Mouse (Mus musculus) CH12.LX (cell line): ENCODE data around the gene Pls1. TPM values are rescaled to one million over a fixed set of nuclear protein-coding genes. Genes with fewer than 3 reads are reported as not detected.
A peak's percentile ranks its signal among the peaks of the same experiment; 100 is the strongest.

Experiments
- DNase-seq: peaks from one replicate; pipeline ENCODE4 v3.0.0-alpha.2; 2013; ENCODE audit errors: extremely low read depth
- H3K27ac ChIP-seq: 2 replicates; pipeline ENCODE4 v1.5.1; 2012; ENCODE audit warnings: low read depth, mild to moderate bottlenecking, control low read depth, moderate library complexity; ENCODE audit not compliant: insufficient read depth
- H3K27me3 ChIP-seq: replicated peaks from 2 replicates; pipeline ENCODE3; 2012; ENCODE audit warnings: inconsistent platforms
- H3K36me3 ChIP-seq, 2 experiments: replicated peaks in 1 of 2; 2 replicates each; pipeline versions ENCODE3 to v1.6.1; 2012; ENCODE audit warnings: inconsistent platforms in 1 of 2, low read length in 1 of 2, mild to moderate bottlenecking in 1 of 2, mixed read lengths in 1 of 2, moderate library complexity in 1 of 2; ENCODE audit not compliant: control insufficient read depth in 1 of 2, insufficient read depth in 1 of 2
- H3K4me1 ChIP-seq, 2 experiments: 2 replicates each; pipeline ENCODE4 v1.6.1; 2012; ENCODE audit warnings: inconsistent platforms in 1 of 2, moderate library complexity in 1 of 2; ENCODE audit not compliant: insufficient read depth in 2 of 2, control insufficient read depth in 1 of 2
- H3K4me2 ChIP-seq: 2 replicates; pipeline ENCODE4 v1.6.1; 2012; ENCODE audit warnings: low read depth, mild to moderate bottlenecking, control low read depth; ENCODE audit not compliant: poor library complexity, insufficient read depth, severe bottlenecking
- H3K4me3 ChIP-seq, 3 experiments: fragments of 150-350 bp in 1 of 3; sonication (generic) in 1 of 3; replicated peaks in 1 of 3; 2 replicates each; pipeline versions ENCODE3 to v1.5.1; 2011 to 2012; ENCODE audit warnings: low read depth in 2 of 3, low read length in 2 of 3, mild to moderate bottlenecking in 2 of 3, moderate library complexity in 2 of 3, control low read depth in 1 of 3, improper control_type of control experiment in 1 of 3, inconsistent platforms in 1 of 3, mixed read lengths in 1 of 3; ENCODE audit not compliant: poor library complexity in 1 of 3
- H3K79me2 ChIP-seq: replicated peaks from 2 replicates; pipeline ENCODE4 v1.6.1; 2012; ENCODE audit warnings: mild to moderate bottlenecking, moderate library complexity; ENCODE audit not compliant: control insufficient read depth, poor library complexity, insufficient read depth, severe bottlenecking; ENCODE audit errors: extremely low read depth
- H3K9ac ChIP-seq: 2 replicates; pipeline ENCODE4 v1.6.1; 2012; ENCODE audit warnings: low read depth, mild to moderate bottlenecking, control low read depth, moderate library complexity; ENCODE audit not compliant: insufficient read depth
- H3K9me3 ChIP-seq: replicated peaks from 2 replicates; pipeline ENCODE3; 2012; ENCODE audit warnings: low read length, inconsistent platforms, mixed read lengths
- BHLHE40 ChIP-seq: IDR thresholded peaks from 2 replicates; pipeline ENCODE4 v1.6.1; 2011; ENCODE audit warnings: mild to moderate bottlenecking, low read depth, low read length, improper control_type of control experiment
- CHD1 ChIP-seq: IDR thresholded peaks from 2 replicates; pipeline ENCODE4 v1.6.1; 2012; ENCODE audit warnings: low read depth, low read length, improper control_type of control experiment, inconsistent platforms
- CTCF ChIP-seq, 2 experiments: IDR thresholded peaks in 1 of 2; conservative IDR thresholded peaks in 1 of 2; 2 replicates each; pipeline ENCODE4 v1.5.1; 2011 to 2012; ENCODE audit warnings: low read depth in 2 of 2, low read length in 2 of 2, improper control_type of control experiment in 1 of 2, inconsistent platforms in 1 of 2, mild to moderate bottlenecking in 1 of 2, moderate library complexity in 1 of 2
- ELF1 ChIP-seq: IDR thresholded peaks from 2 replicates; pipeline ENCODE4 v1.6.1; 2014; ENCODE audit warnings: low read depth, mild to moderate bottlenecking, inconsistent platforms, low read length, improper control_type of control experiment
- ETS1 ChIP-seq: conservative IDR thresholded peaks from 2 replicates; pipeline ENCODE4 v1.6.1; 2012; ENCODE audit warnings: low read depth, mild to moderate bottlenecking, inconsistent platforms, low read length, improper control_type of control experiment, moderate library complexity
- JUN ChIP-seq: IDR thresholded peaks from 2 replicates; pipeline ENCODE4 v1.6.1; 2011; ENCODE audit warnings: low read depth, mild to moderate bottlenecking, low read length, improper control_type of control experiment, moderate library complexity; ENCODE audit not compliant: insufficient read depth
- MAFK ChIP-seq: IDR thresholded peaks from 2 replicates; pipeline ENCODE4 v1.6.1; 2011; ENCODE audit warnings: low read length, improper control_type of control experiment; ENCODE audit not compliant: insufficient replicate concordance
- MAX ChIP-seq: IDR thresholded peaks from 2 replicates; pipeline ENCODE4 v1.6.1; 2011; ENCODE audit warnings: low read length, improper control_type of control experiment
- MAZ ChIP-seq: IDR thresholded peaks from 2 replicates; pipeline ENCODE4 v1.6.1; 2012; ENCODE audit warnings: low read depth, mild to moderate bottlenecking, inconsistent platforms, low read length, improper control_type of control experiment, moderate library complexity
- MEF2A ChIP-seq: IDR thresholded peaks from 2 replicates; pipeline ENCODE4 v1.6.1; 2014; ENCODE audit warnings: low read depth, mild to moderate bottlenecking, inconsistent platforms, low read length, improper control_type of control experiment, borderline replicate concordance
- NELFE ChIP-seq: IDR thresholded peaks from 2 replicates; pipeline ENCODE4 v1.6.1; 2011; ENCODE audit warnings: low read depth, low read length, improper control_type of control experiment
- PAX5 ChIP-seq: IDR thresholded peaks from 2 replicates; pipeline ENCODE4 v1.6.1; 2012; ENCODE audit warnings: low read length, inconsistent platforms, mixed read lengths
- RAD21 ChIP-seq: IDR thresholded peaks from 2 replicates; pipeline ENCODE4 v1.6.1; 2011; ENCODE audit warnings: low read depth, mild to moderate bottlenecking, low read length, improper control_type of control experiment, moderate library complexity
- RCOR1 ChIP-seq: conservative IDR thresholded peaks from 2 replicates; pipeline ENCODE4 v1.6.1; 2012; ENCODE audit warnings: low read depth, mild to moderate bottlenecking, inconsistent platforms, low read length, improper control_type of control experiment
- SIN3A ChIP-seq: IDR thresholded peaks from 2 replicates; pipeline ENCODE4 v1.6.1; 2012; ENCODE audit warnings: low read length, improper control_type of control experiment, inconsistent platforms
- UBTF ChIP-seq: IDR thresholded peaks from 2 replicates; pipeline ENCODE4 v1.6.1; 2012; ENCODE audit warnings: low read depth, mild to moderate bottlenecking, inconsistent platforms, low read length, improper control_type of control experiment, moderate library complexity
- dilution Hi-C: fragments of 300-500 bp; cut with MboI; formaldehyde crosslinking; loops from 2 replicates; pipeline ENCODE4 v1.14.3; 2020; ENCODE audit warnings: low sequenced_read_pairs; ENCODE audit not compliant: extremely low pct_unique_long_range_greater_than_20kb, extremely low pct_ligation_motif_present
- in situ Hi-C: fragments of 300-500 bp; cut with MboI; formaldehyde crosslinking; loops from 3 replicates; pipeline ENCODE4 v1.14.3; 2019; ENCODE audit warnings: low sequenced_read_pairs, low pct_ligation_motif_present, low pct_unique_long_range_greater_than_20kb, mixed read lengths
- polyA plus RNA-seq: library from polyadenylated mRNA; unstranded; fragments of >175 nt; gene quantifications from 2 replicates; pipeline ENCODE4 v1.2.1, GENCODE M21; 2012; ENCODE audit warnings: low read depth; ENCODE audit not compliant: insufficient read length
- total RNA-seq, 2 experiments: library from RNA; depleted of rRNA; stranded (reverse); fragments of 300-350 nt in 1 of 2; fragments of >200 nt in 1 of 2; gene quantifications; 2 replicates each; pipeline ENCODE4 v1.2.3; 2012 to 2014

Pls1 gene
- total and polyA plus RNA-seq, 3 experiments = 0.08 to 0.56 (median 0.40) TPM

DNA sequence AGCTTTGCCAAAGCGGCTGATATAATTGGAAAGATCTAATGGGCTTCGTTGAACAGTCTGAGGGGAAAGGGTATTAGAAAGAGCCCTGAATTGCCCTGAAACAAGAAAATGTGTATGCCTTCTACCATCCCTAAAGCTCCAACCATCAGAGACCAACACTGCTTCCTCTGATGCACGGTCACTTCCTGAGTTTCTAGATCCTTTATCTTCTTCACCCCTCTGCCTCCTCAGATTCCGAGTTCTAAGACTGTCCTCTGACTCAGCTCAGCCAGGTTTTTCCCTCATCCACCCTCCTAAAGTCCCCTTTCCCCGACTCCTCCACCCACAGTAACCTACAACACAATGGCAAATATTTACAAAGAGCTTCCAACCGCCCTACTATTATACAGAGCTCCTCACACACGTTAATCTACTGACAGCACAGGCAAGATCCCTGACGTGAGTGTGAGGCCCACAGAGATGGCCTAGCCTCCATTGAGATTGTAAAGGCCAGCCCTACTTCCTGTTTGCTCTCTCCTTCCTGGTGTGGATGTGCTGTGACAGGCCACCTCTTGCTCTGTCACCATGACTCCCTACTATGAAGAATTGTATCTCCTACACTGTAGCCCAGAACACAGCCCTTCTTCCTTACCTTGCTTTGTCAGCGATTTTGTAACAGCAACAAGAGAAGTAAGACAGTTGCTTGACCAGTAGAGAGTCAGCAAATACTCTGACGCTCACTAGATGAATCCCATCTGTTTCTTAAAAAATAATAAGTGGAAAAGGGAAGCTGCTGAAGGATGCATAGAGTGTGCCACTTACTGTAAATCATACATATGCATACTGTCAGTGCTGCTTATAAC lies 43.3 kb downstream of the Pls1 start:
- Histone ChIP-seq H3K9me3 (no peaks in the 10 kb centered on the region), H3K36me3 (no peaks in the 10 kb centered on the region), H3K4me3 (no peak overlapping the region), H3K4me1 (peaks cover 0 to 3% of the 10 kb centered on the region in 2 experiments; a peak in 1 of 4 replicates), H3K4me2 (no peak overlapping the region), H3K27ac (no peak overlapping the region), H3K79me2 (no peaks in the 10 kb centered on the region), H3K27me3 (no peaks in the 10 kb centered on the region), H3K9ac (no peak overlapping the region)
- dilution Hi-C loops (no loop called here), in situ Hi-C loops (no loop called here)
- TF ChIP-seq BHLHE40 (no peak), SIN3A (no peak), CTCF (conservative IDR thresholded peaks at IDR 0.05 in 1 of 2, IDR thresholded peaks at IDR 0.05 in 1 of 2; ENCODE audit: low read depth in 2 of 2, low read length in 2 of 2) (no peak), ELF1 (0 out of 2 replicates have a peak, but pooled peaks have one; percentile 25), RAD21 (no peak), MAZ (no peak), MAFK (peak; percentile 51; the same call in 1 of the 2 replicates), CHD1 (no peak), NELFE (no peak), JUN (no peak)
- no peak for DNase-seq

GRCm38 (mm10) chr9:95796323-95796722 lies 48.8 kb downstream of the Pls1 start:
- Histone ChIP-seq H3K9ac (no peak overlapping the region), H3K4me1 (peaks cover 0 to 7% of the 10 kb centered on the region in 2 experiments; a peak in 1 of 4 replicates), H3K4me2 (no peak overlapping the region), H3K79me2 (no peaks in the 10 kb centered on the region), H3K9me3 (peaks cover 2% of the 10 kb centered on the region), H3K36me3 (no peaks in the 10 kb centered on the region), H3K27me3 (no peaks in the 10 kb centered on the region), H3K27ac (no peak overlapping the region), H3K4me3 (no peak overlapping the region)
- in situ Hi-C loops (no loop called here), dilution Hi-C loops (no loop called here)
- TF ChIP-seq MEF2A (no peak), ELF1 (no peak), RCOR1 (no peak), PAX5 (no peak), CTCF (conservative IDR thresholded peaks at IDR 0.05 in 1 of 2, IDR thresholded peaks at IDR 0.05 in 1 of 2; ENCODE audit: low read depth in 2 of 2, low read length in 2 of 2) (0 out of 4 replicates have a peak, but pooled peaks of 1 of the 2 experiments have one; percentile 7), ETS1 (no peak), UBTF (no peak), MAX (no peak)
- DNase-seq = no peak
